Mouse (Mus musculus): Measurements from ENCODE around the gene Igflr1.

DNA sequence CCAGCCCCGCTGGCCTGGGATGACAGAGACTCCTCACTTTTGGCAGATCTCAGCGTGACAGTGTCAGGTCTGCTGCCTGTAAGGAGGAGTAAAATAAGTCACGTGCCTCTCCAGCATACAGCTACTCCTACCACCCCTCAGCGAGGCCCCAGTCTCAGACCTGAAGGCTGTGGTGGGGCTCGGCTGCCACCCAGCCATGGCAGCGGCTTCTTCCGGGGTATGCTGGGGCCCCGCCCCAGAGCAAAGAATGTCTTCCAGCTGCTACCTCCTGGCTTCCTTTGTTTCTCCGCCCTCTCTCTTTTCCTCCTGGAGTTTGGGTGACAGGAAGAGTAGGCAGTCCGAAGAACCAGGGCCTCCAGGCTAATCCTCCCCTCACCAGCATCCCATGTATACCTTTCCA, 39.3 kb upstream of the Igflr1 start:
- TF ChIP-seq POLR2A (IDR thresholded peaks at IDR 0.05; ENCODE audit: borderline replicate concordance, control insufficient read depth, low read depth, low read length) (no peak), CTCF (IDR thresholded peaks at IDR 0.05; ENCODE audit: control insufficient read depth, insufficient read depth, low read length) (no peak)

Measured in bone marrow, adult 2 months (tissue).